Mouse (Mus musculus) heart, postnatal 0 days (tissue): ENCODE measurements around the gene Klk8. TPM values are rescaled to one million over a fixed set of nuclear protein-coding genes. Genes with fewer than 3 reads are reported as not detected.

Experiments
- ATAC-seq: fragments of 200-750 bp; cut with Nextera tagmentation; 2 replicates; pipeline ENCODE4 v1.8.0; 2017; ENCODE audit warnings: low read depth, moderate number of reproducible peaks, moderate library complexity; ENCODE audit not compliant: insufficient read depth
- DNase-seq: peaks from one replicate; pipeline ENCODE4 v3.0.0-alpha.2; 2016; ENCODE audit warnings: low spot score
- H3K27ac ChIP-seq: fragments of 300-500 bp; sonication (generic); 2 replicates; pipeline ENCODE4 v1.5.1; 2014; ENCODE audit warnings: low read depth, mild to moderate bottlenecking
- H3K27me3 ChIP-seq: fragments of 300-500 bp; sonication (generic); 2 replicates; pipeline ENCODE4 v1.6.1; 2014; ENCODE audit warnings: low read length, mixed read lengths; ENCODE audit not compliant: control insufficient read depth, insufficient read depth
- H3K36me3 ChIP-seq: fragments of 300-500 bp; sonication (generic); replicated peaks from 2 replicates; pipeline ENCODE4 v1.6.1; 2014; ENCODE audit warnings: low read length, mixed read lengths; ENCODE audit not compliant: control insufficient read depth, insufficient read depth
- H3K4me1 ChIP-seq: fragments of 300-500 bp; sonication (generic); 2 replicates; pipeline ENCODE4 v1.6.1; 2014; ENCODE audit warnings: antibody characterized with exemption; ENCODE audit not compliant: control insufficient read depth, insufficient read depth
- H3K4me2 ChIP-seq: fragments of 300-500 bp; sonication (generic); 2 replicates; pipeline ENCODE4 v1.6.1; 2014; ENCODE audit warnings: low read depth, mild to moderate bottlenecking, low read length, moderate library complexity
- H3K4me3 ChIP-seq: fragments of 300-500 bp; sonication (generic); 2 replicates; pipeline ENCODE4 v1.5.1; 2014; ENCODE audit warnings: low read depth, low read length
- H3K9ac ChIP-seq: fragments of 300-500 bp; sonication (generic); replicated peaks from 2 replicates; pipeline ENCODE4 v1.6.1; 2014; ENCODE audit warnings: low read depth, low read length, mixed read lengths
- H3K9me3 ChIP-seq: fragments of 300-500 bp; sonication (generic); replicated peaks from 2 replicates; pipeline ENCODE4 v1.6.1; 2016; ENCODE audit warnings: low read length; ENCODE audit not compliant: control insufficient read depth
- CTCF ChIP-seq: IDR thresholded peaks from 2 replicates; pipeline ENCODE4 v1.5.1; 2016; ENCODE audit warnings: antibody characterized with exemption, control low read depth, low read depth
- EP300 ChIP-seq: IDR thresholded peaks from 2 replicates; pipeline ENCODE4 v1.6.1; 2016; ENCODE audit warnings: antibody characterized with exemption, low read depth
- WGBS: fragments of 180-500 bp; shearing (Covaris S2); extraction: QIAGEN DNeasy Blood & Tissue Kit; methylation state at CpG from one replicate; pipeline ENCODE4 v1.1.7; 2014; 5-methylcytosine and 5-hydroxymethylcytosine counted together
- polyA plus RNA-seq: library from polyadenylated mRNA; unstranded; fragments of >200 nt; fragmentation: Nextera tagmentation; extraction: Ambion mirVana; gene quantifications from 2 replicates; pipeline ENCODE4 v1.2.1, GENCODE M21; 2015
- total RNA-seq: library from RNA; depleted of rRNA; stranded (reverse); fragments of >200 nt; gene quantifications from 2 replicates; pipeline ENCODE4 v1.2.3, GENCODE M21; 2014; ENCODE audit warnings: low replicate concordance

Klk8 gene
- total and polyA plus RNA-seq, 2 experiments from 2014 or later = 17.0 to 40.6 TPM

DNA sequence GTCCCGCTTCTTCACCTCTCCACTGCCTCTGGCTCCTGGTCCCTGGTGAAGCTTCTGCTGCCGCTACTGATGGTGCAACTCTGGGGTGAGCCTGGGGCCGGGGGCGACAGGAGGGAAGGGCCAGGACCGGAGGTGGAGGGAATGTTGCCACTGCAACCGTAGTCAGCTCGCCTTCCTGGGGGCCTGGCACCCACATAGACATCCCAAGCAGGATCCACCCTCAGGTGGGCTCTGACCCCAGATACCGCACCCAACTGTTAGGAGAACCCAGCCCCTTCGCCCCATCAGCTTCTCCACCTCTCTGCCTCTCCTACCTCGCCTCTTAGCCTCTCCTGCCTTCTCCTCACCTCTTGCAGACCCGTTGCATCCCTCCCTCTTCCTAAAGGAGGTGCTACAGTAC, 15.8 kb upstream of the Klk8 start:
- DNase-seq (no peak), ATAC-seq (no peak)
- no peaks in the 10 kb centered on the region for H3K9me3 ChIP-seq
- H3K27ac ChIP-seq = no peak overlapping the region
- no peak overlapping the region for H3K9ac ChIP-seq
- peaks cover 18% of the 10 kb centered on the region for H3K27me3 ChIP-seq
- H3K4me1 ChIP-seq = no peaks in the 10 kb centered on the region
- WGBS = 79% methylated on average over 11 of the region's 11 CpGs
- no peaks in the 10 kb centered on the region for H3K36me3 ChIP-seq
- TF ChIP-seq CTCF = no peak
- no peak for TF ChIP-seq EP300
- no peak overlapping the region for H3K4me3 ChIP-seq
- no peak overlapping the region for H3K4me2 ChIP-seq

- Histone ChIP-seq H3K9me3 (no peaks in the 10 kb centered on the region), H3K27ac (no peak overlapping the region), H3K4me2 (peak overlapping the region; percentile 52), H3K9ac (peak overlapping the region; percentile 21; the same call in 1 of the 2 replicates), H3K4me3 (peak overlapping the region; percentile 9; the same call in 1 of the 2 replicates), H3K36me3 (no peaks in the 10 kb centered on the region), H3K27me3 (peaks cover 18% of the 10 kb centered on the region), H3K4me1 (no peaks in the 10 kb centered on the region)
- DNase-seq (peak; percentile 46), ATAC-seq (peak; percentile 72)
- TF ChIP-seq EP300 = no peak
- TF ChIP-seq CTCF = peak; percentile 69
- WGBS = 6% methylated on average over 36 of the region's 36 CpGs
Observed at GRCm38 (mm10) chr7:43782275-43783265, 14.8 kb upstream of the Klk8 start.

DNA sequence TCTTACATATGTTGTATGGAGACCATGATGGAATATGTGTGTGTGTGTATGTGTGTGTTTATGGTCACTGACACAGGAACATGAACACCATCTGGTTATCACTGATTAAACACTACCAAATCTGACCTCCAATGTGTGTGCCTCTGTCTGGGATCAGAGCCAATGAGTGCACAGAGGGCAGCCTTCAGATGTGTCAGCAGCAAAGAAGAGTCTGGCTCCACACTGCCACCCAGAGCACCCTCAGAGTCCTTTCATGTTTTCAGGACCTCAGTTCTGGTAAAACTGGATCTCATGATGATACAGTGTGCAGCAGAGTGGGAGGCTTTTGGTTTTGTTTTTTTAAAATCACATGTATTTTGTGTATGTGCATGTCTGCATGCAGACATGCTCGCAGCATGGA, 12.1 kb upstream of the Klk8 start:
- Histone ChIP-seq H3K27me3 (peaks cover 18% of the 10 kb centered on the region), H3K9ac (no peak overlapping the region), H3K4me2 (no peak overlapping the region), H3K4me3 (no peak overlapping the region), H3K27ac (no peak overlapping the region), H3K9me3 (no peaks in the 10 kb centered on the region), H3K4me1 (no peaks in the 10 kb centered on the region), H3K36me3 (no peaks in the 10 kb centered on the region)
- TF ChIP-seq CTCF = peak; percentile 24
- no peak for TF ChIP-seq EP300
- ATAC-seq = peak; percentile 19; the same call in 1 of the 2 replicates
- WGBS = 73% methylated on average over 1 of the region's 1 CpGs
- DNase-seq = no peak

GRCm38 (mm10) chr7:43788096-43788495, 9.3 kb upstream of the Klk8 start:
- no peak overlapping the region for H3K4me3 ChIP-seq
- H3K27me3 ChIP-seq = peaks cover 12% of the 10 kb centered on the region
- H3K36me3 ChIP-seq = no peaks in the 10 kb centered on the region
- TF ChIP-seq CTCF (no peak), EP300 (no peak)
- DNase-seq = no peak
- WGBS = 72% methylated on average over 3 of the region's 3 CpGs
- H3K4me2 ChIP-seq = no peak overlapping the region
- H3K27ac ChIP-seq = no peak overlapping the region
- no peaks in the 10 kb centered on the region for H3K4me1 ChIP-seq
- no peaks in the 10 kb centered on the region for H3K9me3 ChIP-seq
- H3K9ac ChIP-seq = no peak overlapping the region
- no peak for ATAC-seq

DNA sequence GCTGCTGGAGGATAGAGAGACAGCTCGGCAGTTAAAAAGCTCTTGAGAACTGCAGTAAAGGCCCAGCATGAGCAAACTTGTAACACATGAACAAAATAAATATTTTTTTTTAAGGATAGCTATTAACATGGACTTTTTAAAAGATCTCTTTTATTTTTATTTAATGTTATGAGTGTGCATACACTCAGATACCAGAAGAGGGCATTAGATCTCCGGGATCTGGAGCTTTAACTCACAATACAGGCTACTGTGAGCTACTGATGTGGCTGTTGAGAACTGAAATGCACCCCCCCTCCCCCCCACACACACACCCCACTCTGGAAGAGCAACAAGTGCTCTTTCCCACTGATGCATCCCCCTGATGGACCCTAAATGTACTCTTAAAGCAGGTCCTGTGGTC, 8.1 kb upstream of the Klk8 start:
- no peak overlapping the region for H3K4me3 ChIP-seq
- WGBS = 68% methylated on average over 2 of the region's 2 CpGs
- H3K27ac ChIP-seq = no peak overlapping the region
- DNase-seq (no peak), ATAC-seq (no peak)
- no peak overlapping the region for H3K9ac ChIP-seq
- H3K4me1 ChIP-seq = no peaks in the 10 kb centered on the region
- H3K36me3 ChIP-seq = no peaks in the 10 kb centered on the region
- H3K27me3 ChIP-seq = peaks cover under 1% of the 10 kb centered on the region; the same call in 1 of the 2 replicates
- no peak overlapping the region for H3K4me2 ChIP-seq
- no peaks in the 10 kb centered on the region for H3K9me3 ChIP-seq
- TF ChIP-seq EP300 (no peak), CTCF (peak; percentile 15; the same call in 1 of the 2 replicates)
